14 mouse cellular contexts compared by ENCODE assay signal in the genomic region with DNA sequence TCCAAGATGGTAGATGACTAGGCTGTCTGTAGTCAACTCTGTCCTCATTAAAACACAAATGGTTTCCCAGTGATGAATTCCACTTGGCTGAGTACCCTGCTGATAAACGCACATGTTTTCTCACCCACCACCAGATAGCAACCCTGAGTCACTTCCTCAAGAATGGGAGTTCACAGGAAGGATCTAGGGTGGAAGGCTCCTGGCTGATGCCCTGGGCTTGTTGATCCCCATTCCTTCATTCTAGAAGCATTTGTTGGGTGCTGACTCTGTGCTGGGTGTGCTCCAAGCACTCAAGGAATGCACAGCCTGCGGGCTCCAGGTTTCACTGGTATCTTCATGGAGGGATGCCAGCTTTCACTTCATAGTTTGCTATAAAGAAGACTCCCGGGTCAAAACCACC. TPM values are rescaled to one million over a fixed set of nuclear protein-coding genes. Genes with fewer than 3 reads are reported as not detected.
DNase-seq lines count a peak whose midpoint lies in the region; ATAC-seq and TF ChIP-seq lines count a peak whose summit lies in the region.
"Had no signal": no experiment of that assay in that cellular context is flagged by ENCODE, and none has a peak within 500 bp of the region (broad histone marks: within the 10 kb centered on the region; RNA-seq: fewer than 3 reads in every experiment).

No protein-coding gene starts in this region.

- ATAC-seq in heart, embryonic 12.5 days (ENCODE audit: insufficient number of reproducible peaks, low FRiP score) = peak; percentile 12; the same call in 1 of the 2 replicates
- ATAC-seq in intestine, embryonic 16.5 days = no peak
- ATAC-seq: CD4-positive, CD25-positive, alpha-beta regulatory T cell, adult 4 months had no signal

- TF ChIP-seq POLR2A in MEL (IDR thresholded peaks at IDR 0.05; ENCODE audit: control insufficient read depth in 1 of 2, insufficient read depth in 1 of 2, low read depth in 1 of 2, low read length in 2 of 2, poor library complexity in 1 of 2) = 0 out of 4 replicates have a peak, but pooled peaks of 1 of the 2 experiments have one; percentile 21

- no peak overlapping the region for H3K9ac ChIP-seq in MEL (ENCODE audit: control insufficient read depth, low read depth, low read length, poor library complexity, severe bottlenecking)
- H3K9ac ChIP-seq in heart, embryonic 12.5 days = no peak overlapping the region
- H3K9ac ChIP-seq in intestine, embryonic 16.5 days (ENCODE audit: low read depth, low read length) = no peak overlapping the region

- H3K4me3 ChIP-seq in MEL (ENCODE audit: control insufficient read depth in 1 of 2, insufficient read depth in 1 of 2, low read depth in 2 of 2, low read length in 2 of 2) = no peak overlapping the region
- H3K4me3 ChIP-seq in heart, embryonic 12.5 days = no peak overlapping the region
- no peak overlapping the region for H3K4me3 ChIP-seq in intestine, embryonic 16.5 days (ENCODE audit: low read length)

- H3K36me3 ChIP-seq in MEL (ENCODE audit: control insufficient read depth in 1 of 2, insufficient read depth in 2 of 2, low read length in 2 of 2) = peaks cover 0 to 22% of the 10 kb centered on the region in 2 experiments; a peak in 2 of 4 replicates
- no peaks in the 10 kb centered on the region for H3K36me3 ChIP-seq in heart, embryonic 12.5 days
- H3K36me3 ChIP-seq in intestine, embryonic 16.5 days (ENCODE audit: control insufficient read depth, insufficient read depth, low read length) = no peaks in the 10 kb centered on the region

- DNase-seq in kidney, postnatal 14 days = peak; percentile 60
- DNase-seq in kidney, adult 9 months = no peak
- DNase-seq in MEL (ENCODE audit: low read depth, low spot score) = peak; percentile 86
- peak; percentile 38 for DNase-seq in lung, postnatal 25 days (ENCODE audit: low spot score)
- DNase-seq in left cerebral cortex, postnatal 14 days (ENCODE audit: low spot score in 2 of 2) = no peak
- DNase-seq in adrenal gland, adult (ENCODE audit: inconsistent age in 2 of 2, low spot score in 1 of 2) = no peak
- DNase-seq: adrenal gland, postnatal 25 days; cerebellum, adult 11-12 months; kidney, postnatal 10 days; right cerebral cortex, postnatal 25 days had no signal

- intact Hi-C loops in left cerebral cortex, postnatal 14 days (cut with DNase I) = loop anchor here (5.0 to 10.0 kb wide), 3 partner anchors 223 to 375 kb away; partner anchors contain the start of gene Tmem131l

- 45% methylated on average over 3 of the region's 3 CpGs for WGBS in heart, embryonic 12.5 days
- WGBS in intestine, embryonic 16.5 days = 80% methylated on average over 3 of the region's 3 CpGs

- H3K79me2 ChIP-seq in MEL (ENCODE audit: control insufficient read depth, insufficient read depth, low read length, poor library complexity) = no peaks in the 10 kb centered on the region; the same call in 1 of the 2 replicates

- peaks cover 2 to 25% of the 10 kb centered on the region in 2 experiments; a peak in 3 of 4 replicates for H3K4me1 ChIP-seq in MEL (ENCODE audit: control insufficient read depth in 1 of 2, insufficient read depth in 2 of 2, low read length in 2 of 2)
- peaks cover 28% of the 10 kb centered on the region for H3K4me1 ChIP-seq in heart, embryonic 12.5 days (replicated peaks)
- H3K4me1 ChIP-seq in intestine, embryonic 16.5 days (ENCODE audit: control insufficient read depth, insufficient read depth, low read length) = peaks cover 5% of the 10 kb centered on the region

- no peak overlapping the region for H3K4me2 ChIP-seq in heart, embryonic 12.5 days
- H3K4me2 ChIP-seq in intestine, embryonic 16.5 days (ENCODE audit: low read depth, low read length) = no peak overlapping the region

- peak in 2 of 3 experiments; percentile 10 to 43; a peak in 2 of 6 replicates for TF ChIP-seq CTCF in MEL (IDR thresholded peaks at IDR 0.05 in 2 of 3, conservative IDR thresholded peaks at IDR 0.05 in 1 of 3; ENCODE audit: control insufficient read depth in 1 of 3, insufficient read depth in 1 of 3, low read depth in 2 of 3, low read length in 3 of 3, poor library complexity in 1 of 3, severe bottlenecking in 1 of 3)

- peak overlapping the region; percentile 26 for H3K27ac ChIP-seq in MEL (ENCODE audit: control insufficient read depth, low read depth, low read length)
- peak overlapping the region; percentile 17; the same call in 1 of the 2 replicates for H3K27ac ChIP-seq in heart, embryonic 12.5 days (ENCODE audit: poor library complexity, severe bottlenecking)
- H3K27ac ChIP-seq in intestine, embryonic 16.5 days (ENCODE audit: low read length) = no peak overlapping the region

- TF ChIP-seq EP300 in MEL (IDR thresholded peaks at IDR 0.05; ENCODE audit: low read depth in 1 of 2, low read length in 2 of 2) = peak; percentile 73 to 85; a peak in 2 of 4 replicates

- TF ChIP-seq RAD21 in MEL (IDR thresholded peaks at IDR 0.05; ENCODE audit: low read depth, low read length) = peak; percentile 8

- no peaks in the 10 kb centered on the region for H3K9me3 ChIP-seq in MEL (replicated peaks; ENCODE audit: insufficient read depth, low read length)
- no peaks in the 10 kb centered on the region for H3K9me3 ChIP-seq in heart, embryonic 12.5 days (replicated peaks)
- H3K9me3 ChIP-seq in intestine, embryonic 16.5 days (ENCODE audit: control insufficient read depth, low read length) = no peaks in the 10 kb centered on the region

- H3K27me3 ChIP-seq in MEL (ENCODE audit: control insufficient read depth in 1 of 2, insufficient read depth in 2 of 2, low read length in 2 of 2) = no peaks in the 10 kb centered on the region
- 0 out of 2 replicates have a peak, but pooled peaks cover 3% of the 10 kb centered on the region for H3K27me3 ChIP-seq in heart, embryonic 12.5 days (replicated peaks)
- H3K27me3 ChIP-seq in intestine, embryonic 16.5 days (replicated peaks; ENCODE audit: control insufficient read depth, insufficient read depth, low read length) = no peaks in the 10 kb centered on the region

TF ChIP-seq in MEL, 35 proteins besides CTCF, POLR2A, EP300 and RAD21:
- TF ChIP-seq HCFC1 (IDR thresholded peaks at IDR 0.05; ENCODE audit: low read depth, low read length) = no peak
- TF ChIP-seq TBP (IDR thresholded peaks at IDR 0.05; ENCODE audit: low read depth, low read length) = no peak
- no peak for TF ChIP-seq MEF2A (IDR thresholded peaks at IDR 0.05; ENCODE audit: extremely low read depth, insufficient replicate concordance, low read depth, low read length, poor library complexity, severe bottlenecking)
- TF ChIP-seq ZKSCAN1 (IDR thresholded peaks at IDR 0.05; ENCODE audit: low read depth, low read length) = no peak
- peak; percentile 87 for TF ChIP-seq GATA1 (IDR thresholded peaks at IDR 0.05; ENCODE audit: low read depth, low read length)
- TF ChIP-seq E2F4 (IDR thresholded peaks at IDR 0.05; ENCODE audit: borderline replicate concordance, low read depth, low read length) = no peak
- no peak for TF ChIP-seq NRF1 (IDR thresholded peaks at IDR 0.05; ENCODE audit: insufficient read depth, low read depth, low read length, poor library complexity, severe bottlenecking)
- TF ChIP-seq TCF12 (IDR thresholded peaks at IDR 0.05; ENCODE audit: low read depth, low read length) = no peak; the same call in 1 of the 2 replicates
- TF ChIP-seq JUND (IDR thresholded peaks at IDR 0.05; ENCODE audit: low read depth, low read length) = 0 out of 2 replicates have a peak, but pooled peaks have one; percentile 19
- no peak for TF ChIP-seq BHLHE40 (IDR thresholded peaks at IDR 0.05; ENCODE audit: borderline replicate concordance, low read depth, low read length)
- TF ChIP-seq SIN3A (IDR thresholded peaks at IDR 0.05; ENCODE audit: low read length) = no peak
- TF ChIP-seq ELF1 (IDR thresholded peaks at IDR 0.05; ENCODE audit: low read depth, low read length) = no peak
- TF ChIP-seq POLR2AphosphoS2 (IDR thresholded peaks at IDR 0.05; ENCODE audit: low read length) = no peak
- TF ChIP-seq MAFK (IDR thresholded peaks at IDR 0.05; ENCODE audit: borderline replicate concordance, low read depth, low read length) = no peak
- 0 out of 2 replicates have a peak, but pooled peaks have one; percentile 7 for TF ChIP-seq RCOR1 (IDR thresholded peaks at IDR 0.05; ENCODE audit: low read depth, low read length)
- peak; percentile 94 for TF ChIP-seq MYC (IDR thresholded peaks at IDR 0.05; ENCODE audit: low read depth, low read length)
- no peak for TF ChIP-seq MAZ (IDR thresholded peaks at IDR 0.05; ENCODE audit: low read depth, low read length)
- 0 out of 2 replicates have a peak, but pooled peaks have one; percentile 27 for TF ChIP-seq MXI1 (IDR thresholded peaks at IDR 0.05; ENCODE audit: low read depth, low read length)
- peak; percentile 51 for TF ChIP-seq SMC3 (IDR thresholded peaks at IDR 0.05; ENCODE audit: low read depth, low read length)
- TF ChIP-seq ETS1 (IDR thresholded peaks at IDR 0.05; ENCODE audit: low read depth, low read length) = peak; percentile 79
- TF ChIP-seq TAL1 (IDR thresholded peaks at IDR 0.05; ENCODE audit: low read length) = peak; percentile 54
- peak; percentile 96 for TF ChIP-seq MAX (IDR thresholded peaks at IDR 0.05; ENCODE audit: low read length)
- TF ChIP-seq USF2 (IDR thresholded peaks at IDR 0.05; ENCODE audit: borderline replicate concordance in 1 of 2, insufficient read depth in 1 of 2, low read depth in 1 of 2, low read length in 2 of 2) = no peak

RNA-seq across cellular contexts. Expression of gene Trim2, which starts 12.8 kb away (rescaled TPM):
- total RNA-seq in MEL (2012; rRNA removed) = 1.7 and 2.8 TPM in 2 replicates
- polyA plus RNA-seq in MEL (2012; ENCODE audit: insufficient read depth in 1 of 2, insufficient read length in 2 of 2, low read depth in 1 of 2, low replicate concordance in 2 of 2, missing spikeins in 1 of 2) = 1 to 10 TPM in 1 of 2 experiments, not detected in 1; 4.4 TPM
- polyA plus RNA-seq in heart, embryonic 12.5 days (2016; fragmentation: Nextera tagmentation; extraction: Ambion mirVana) = 9.0 and 10.1 TPM in 2 replicates
- total RNA-seq in left cerebral cortex, postnatal 14 days (2021) = 100 to 1,000 TPM; 190 to 200 TPM
- polyA plus RNA-seq in intestine, embryonic 16.5 days (2015; fragmentation: Nextera tagmentation; extraction: Ambion mirVana) = 57.0 and 57.5 TPM in 2 replicates
- total RNA-seq: monocyte, adult 5-6 weeks had no signal

Comparison
In these comparisons a context has a peak if more than half of its experiments do, and no peak if none do; other contexts are left out.
1. DNase-seq: peak in kidney, postnatal 14 days (single experiment), MEL (single experiment) and lung, postnatal 25 days (single experiment); none in kidney, adult 9 months (single experiment), left cerebral cortex, postnatal 14 days (0 of 2) and adrenal gland, adult (0 of 2).